Mouse (Mus musculus) liver, embryonic 16.5 days (tissue): Measurements from ENCODE around the gene Prkch. TPM values are rescaled to one million over a fixed set of nuclear protein-coding genes. Genes with fewer than 3 reads are reported as not detected.
A peak's percentile ranks its signal among the peaks of the same experiment; 100 is the strongest.

Experiments
- ATAC-seq: fragments of 200-750 bp; cut with Nextera tagmentation; 2 replicates; pipeline ENCODE4 v1.8.0; 2017; ENCODE audit warnings: low read depth, mild to moderate bottlenecking, moderate number of reproducible peaks, moderate library complexity
- H3K27ac ChIP-seq: fragments of 300-500 bp; sonication (generic); 2 replicates; pipeline ENCODE4 v1.5.1; 2014; ENCODE audit warnings: mild to moderate bottlenecking, low read length
- H3K27me3 ChIP-seq: fragments of 300-500 bp; sonication (generic); 2 replicates; pipeline ENCODE4 v1.6.1; 2014; ENCODE audit warnings: low read depth, low read length, mixed read lengths; ENCODE audit not compliant: control insufficient read depth, insufficient read depth
- H3K36me3 ChIP-seq: fragments of 300-500 bp; sonication (generic); 2 replicates; pipeline ENCODE4 v1.6.1; 2014; ENCODE audit warnings: mild to moderate bottlenecking; ENCODE audit not compliant: control insufficient read depth, insufficient read depth
- H3K4me1 ChIP-seq: fragments of 300-500 bp; sonication (generic); 2 replicates; pipeline ENCODE4 v1.6.1; 2014; ENCODE audit warnings: low read depth, low read length, mixed read lengths; ENCODE audit not compliant: control insufficient read depth
- H3K4me2 ChIP-seq: fragments of 300-500 bp; sonication (generic); 2 replicates; pipeline ENCODE4 v1.6.1; 2014; ENCODE audit warnings: low read depth, low read length, mixed read lengths
- H3K4me3 ChIP-seq: fragments of 300-500 bp; sonication (generic); 2 replicates; pipeline ENCODE4 v1.5.1; 2014; ENCODE audit warnings: low read depth, mild to moderate bottlenecking, low read length
- H3K9ac ChIP-seq: fragments of 300-500 bp; sonication (generic); 2 replicates; pipeline ENCODE4 v1.6.1; 2014; ENCODE audit warnings: low read depth, low read length
- H3K9me3 ChIP-seq: fragments of 300-500 bp; sonication (generic); replicated peaks from 2 replicates; pipeline ENCODE4 v1.6.1; 2016; ENCODE audit warnings: low read length; ENCODE audit not compliant: control insufficient read depth
- WGBS: fragments of 180-500 bp; shearing (Covaris S2); extraction: QIAGEN DNeasy Blood & Tissue Kit; methylation state at CpG from one replicate; pipeline ENCODE4 v1.1.7; 2014; ENCODE audit not compliant: insufficient replicate concordance; 5-methylcytosine and 5-hydroxymethylcytosine counted together
- polyA plus RNA-seq: library from polyadenylated mRNA; unstranded; fragments of >200 nt; fragmentation: Nextera tagmentation; extraction: Ambion mirVana; gene quantifications from 2 replicates; pipeline ENCODE4 v1.2.1, GENCODE M21; 2015

Prkch gene
- polyA plus RNA-seq, 1 experiment from 2014 or later: 1.6 TPM

GRCm38 (mm10) chr12:73766152-73766551 lies 181.6 kb downstream of the Prkch start:
- WGBS: 42% methylated on average over 8 of the region's 8 CpGs

GRCm38 (mm10) chr12:73768788-73769187 lies 184.2 kb downstream of the Prkch start:
- Histone ChIP-seq H3K36me3 (no peaks in the 10 kb centered on the region), H3K4me1 (no peaks in the 10 kb centered on the region; the same call in 1 of the 2 replicates), H3K4me3 (no peak overlapping the region), H3K27me3 (no peaks in the 10 kb centered on the region), H3K9ac (no peak overlapping the region), H3K27ac (no peak overlapping the region), H3K4me2 (no peak overlapping the region), H3K9me3 (no peaks in the 10 kb centered on the region)
- no peak for ATAC-seq
- WGBS: 58% methylated on average over 5 of the region's 5 CpGs

More at GRCm38 (mm10) chr12:73766152-73766551, 181.6 kb downstream of the Prkch start:
- Histone ChIP-seq H3K36me3 (no peaks in the 10 kb centered on the region), H3K9me3 (no peaks in the 10 kb centered on the region), H3K4me3 (no peak overlapping the region), H3K27ac (no peak overlapping the region), H3K27me3 (no peaks in the 10 kb centered on the region), H3K9ac (no peak overlapping the region), H3K4me1 (no peaks in the 10 kb centered on the region; the same call in 1 of the 2 replicates), H3K4me2 (no peak overlapping the region)
- no peak for ATAC-seq

GRCm38 (mm10) chr12:73769536-73769935 lies 184.9 kb downstream of the Prkch start:
- Histone ChIP-seq H3K4me2 (no peak overlapping the region), H3K27ac (no peak overlapping the region), H3K9ac (no peak overlapping the region), H3K36me3 (no peaks in the 10 kb centered on the region), H3K4me3 (no peak overlapping the region), H3K9me3 (no peaks in the 10 kb centered on the region), H3K27me3 (no peaks in the 10 kb centered on the region), H3K4me1 (no peaks in the 10 kb centered on the region; the same call in 1 of the 2 replicates)
- no peak for ATAC-seq
- 65% methylated on average over 6 of the region's 6 CpGs for WGBS

- Histone ChIP-seq H3K9me3 (no peaks in the 10 kb centered on the region), H3K4me1 (no peaks in the 10 kb centered on the region), H3K4me3 (no peak overlapping the region), H3K4me2 (no peak overlapping the region), H3K36me3 (no peaks in the 10 kb centered on the region), H3K9ac (no peak overlapping the region), H3K27me3 (no peaks in the 10 kb centered on the region), H3K27ac (no peak overlapping the region)
- no peak for ATAC-seq
- WGBS: 77% methylated on average over 1 of the region's 1 CpGs
Observed at GRCm38 (mm10) chr12:73770771-73771170, 186.2 kb downstream of the Prkch start.

- H3K9ac ChIP-seq: no peak overlapping the region
- H3K4me2 ChIP-seq: no peak overlapping the region
- no peaks in the 10 kb centered on the region for H3K36me3 ChIP-seq
- no peaks in the 10 kb centered on the region for H3K27me3 ChIP-seq
- ATAC-seq: no peak
- 66% methylated on average over 7 of the region's 7 CpGs for WGBS
- no peak overlapping the region for H3K4me3 ChIP-seq
- H3K9me3 ChIP-seq: no peaks in the 10 kb centered on the region
- no peak overlapping the region for H3K27ac ChIP-seq
- H3K4me1 ChIP-seq: peaks cover 4% of the 10 kb centered on the region
Observed at GRCm38 (mm10) chr12:73774793-73775385, 190.3 kb downstream of the Prkch start.

GRCm38 (mm10) chr12:73776401-73776945 lies 191.9 kb downstream of the Prkch start:
- Histone ChIP-seq H3K4me1 (peaks cover 7% of the 10 kb centered on the region), H3K36me3 (no peaks in the 10 kb centered on the region), H3K27ac (no peak overlapping the region), H3K4me2 (no peak overlapping the region), H3K9me3 (no peaks in the 10 kb centered on the region), H3K4me3 (no peak overlapping the region), H3K27me3 (no peaks in the 10 kb centered on the region), H3K9ac (no peak overlapping the region)
- 60% methylated on average over 6 of the region's 6 CpGs for WGBS
- ATAC-seq: no peak

GRCm38 (mm10) chr12:73777673-73778072 lies 193.1 kb downstream of the Prkch start:
- Histone ChIP-seq H3K36me3 (no peaks in the 10 kb centered on the region), H3K4me1 (peaks cover 7% of the 10 kb centered on the region), H3K27me3 (no peaks in the 10 kb centered on the region), H3K4me2 (no peak overlapping the region), H3K4me3 (no peak overlapping the region), H3K9me3 (no peaks in the 10 kb centered on the region), H3K27ac (no peak overlapping the region), H3K9ac (no peak overlapping the region)
- 74% methylated on average over 11 of the region's 11 CpGs for WGBS
- no peak for ATAC-seq

- WGBS: 20% methylated on average over 13 of the region's 13 CpGs
- H3K27me3 ChIP-seq: no peaks in the 10 kb centered on the region
- H3K9ac ChIP-seq: no peak overlapping the region; the same call in 1 of the 2 replicates
- H3K9me3 ChIP-seq: no peaks in the 10 kb centered on the region
- ATAC-seq: peak; percentile 83
- H3K4me1 ChIP-seq: peaks cover 7% of the 10 kb centered on the region
- H3K27ac ChIP-seq: peak overlapping the region; percentile 48
- no peaks in the 10 kb centered on the region for H3K36me3 ChIP-seq
- H3K4me2 ChIP-seq: peak overlapping the region; percentile 32
- H3K4me3 ChIP-seq: no peak overlapping the region; the same call in 1 of the 2 replicates
Observed at GRCm38 (mm10) chr12:73779332-73780231, 195.0 kb downstream of the Prkch start.
